Mouse (Mus musculus): ENCODE measurements around the gene Vegfa.

Vegfa gene

DNA sequence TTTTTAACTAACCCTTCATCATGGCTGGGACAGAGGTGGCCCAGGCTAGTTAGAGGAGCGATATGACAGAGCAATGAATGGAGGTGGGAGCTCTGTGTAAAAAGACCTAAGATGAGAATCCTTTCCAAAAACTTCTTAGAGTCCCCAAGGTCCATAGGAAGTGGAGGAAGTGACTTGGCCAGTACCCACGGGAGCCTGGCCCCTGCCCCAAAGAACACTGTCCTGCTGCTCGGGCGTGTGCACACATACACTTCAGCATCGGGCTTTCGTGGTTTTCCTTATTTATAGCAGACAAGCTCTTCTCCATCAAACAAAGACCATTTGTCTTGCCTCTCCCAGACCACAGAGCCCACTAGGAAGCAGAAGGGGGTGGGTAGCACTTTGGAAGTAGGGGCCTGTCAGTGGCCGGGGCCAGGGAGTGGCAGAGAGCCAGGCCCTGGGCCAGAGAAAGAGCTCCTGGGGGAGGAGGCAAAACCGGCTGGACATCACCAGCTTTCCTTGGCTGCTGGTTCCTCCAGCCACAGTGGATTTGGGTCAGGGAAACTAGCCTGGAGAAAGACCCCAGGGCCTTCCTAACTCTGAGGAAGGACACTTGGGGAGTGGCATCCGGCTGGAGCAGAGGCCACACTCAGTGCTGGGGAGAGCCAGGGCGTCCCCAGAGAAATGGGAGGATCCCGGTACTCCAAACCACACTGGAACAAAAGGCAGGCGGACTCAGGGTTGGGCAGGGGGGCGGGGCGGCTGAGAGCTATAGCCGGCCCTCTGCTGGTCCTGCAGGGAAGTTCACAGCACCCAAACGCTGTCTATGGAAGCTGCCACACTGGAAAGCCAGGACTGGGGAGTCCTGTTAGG is 4.9 kb downstream of the Vegfa start:
- in situ Hi-C loops (cut with MboI, MseI), result no loop called here

GRCm38 (mm10) chr17:46025927-46026668 is 6.1 kb downstream of the Vegfa start:
- in situ Hi-C loops (cut with MboI, MseI), result no loop called here

- in situ Hi-C loops (cut with MboI, MseI), result no loop called here
Observed at GRCm38 (mm10) chr17:46025207-46025606, 7.0 kb downstream of the Vegfa start.

- in situ Hi-C loops (cut with MboI, MseI), result no loop called here
Observed at GRCm38 (mm10) chr17:46024192-46024591, 8.0 kb downstream of the Vegfa start.

- in situ Hi-C loops (cut with MboI, MseI), result no loop called here
Observed at GRCm38 (mm10) chr17:46023572-46023971, 8.6 kb downstream of the Vegfa start.

GRCm38 (mm10) chr17:46022934-46023333 is 9.2 kb downstream of the Vegfa start:
- in situ Hi-C loops (cut with MboI, MseI), result no loop called here

- in situ Hi-C loops (cut with MboI, MseI), result no loop called here
Observed at GRCm38 (mm10) chr17:46022427-46022826, 9.7 kb downstream of the Vegfa start.

DNA sequence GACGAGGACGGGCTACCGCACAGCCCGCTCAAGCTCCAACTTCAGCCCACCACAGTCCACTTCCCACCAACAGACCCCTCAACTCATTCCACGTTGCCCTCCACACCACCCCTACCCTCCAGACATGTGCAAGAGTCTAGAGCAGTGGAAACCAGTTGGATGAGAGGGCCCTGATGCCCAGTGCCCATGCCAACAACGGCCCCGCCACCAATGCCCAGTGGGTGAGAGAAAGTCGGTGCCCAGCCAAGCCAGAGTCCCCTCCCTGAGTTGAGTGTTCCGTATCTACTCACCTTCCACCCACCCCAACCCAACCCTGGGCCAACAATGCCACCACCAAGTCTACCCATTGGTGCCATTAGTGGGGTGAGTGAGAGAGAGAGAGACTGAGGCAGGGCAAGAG is 10.4 kb downstream of the Vegfa start:
- in situ Hi-C loops (cut with MboI, MseI), result no loop called here

GRCm38 (mm10) chr17:46021173-46021572 is 11.0 kb downstream of the Vegfa start:
- in situ Hi-C loops (cut with MboI, MseI), result no loop called here

- in situ Hi-C loops (cut with MboI, MseI), result no loop called here
Observed at GRCm38 (mm10) chr17:46020579-46020978, 11.6 kb downstream of the Vegfa start.

DNA sequence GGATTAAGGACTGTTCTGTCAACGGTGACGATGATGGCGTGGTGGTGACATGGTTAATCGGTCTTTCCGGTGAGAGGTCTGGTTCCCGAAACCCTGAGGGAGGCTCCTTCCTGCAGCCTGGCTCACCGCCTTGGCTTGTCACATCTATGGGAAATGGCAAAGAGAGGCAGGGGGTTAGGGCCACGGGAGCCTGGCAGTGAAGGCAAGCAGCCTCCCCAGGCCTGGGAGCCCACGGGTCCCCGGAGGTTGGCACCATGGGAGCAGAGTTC is 13.5 kb downstream of the Vegfa start:
- in situ Hi-C loops (cut with MboI, MseI), result no loop called here

- in situ Hi-C loops (cut with MboI, MseI), result no loop called here
Observed at GRCm38 (mm10) chr17:46017946-46018735, 14.0 kb downstream of the Vegfa start.

GRCm38 (mm10) chr17:46016617-46017016 is 15.6 kb downstream of the Vegfa start:
- in situ Hi-C loops (cut with MboI, MseI), result no loop called here

DNA sequence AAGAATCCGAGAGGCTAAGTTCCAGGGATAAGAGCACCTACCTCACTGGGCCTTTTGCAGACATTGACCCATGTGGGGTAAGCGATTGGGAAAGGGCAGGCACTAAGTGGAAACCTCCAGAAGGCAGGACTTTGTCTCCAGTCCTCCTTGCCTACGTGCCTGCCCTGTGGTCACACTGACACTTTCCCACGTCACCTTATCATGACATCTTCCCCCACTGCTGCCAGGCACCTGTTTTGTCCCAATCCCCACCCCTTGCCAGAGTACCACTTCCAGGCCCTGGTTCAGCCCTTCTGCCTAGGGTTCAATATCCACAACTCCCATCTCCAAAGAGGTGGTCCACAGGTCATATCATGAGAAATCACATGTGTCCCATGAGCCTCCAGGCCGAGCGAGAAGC is 16.2 kb downstream of the Vegfa start:
- in situ Hi-C loops (cut with MboI, MseI), result no loop called here

DNA sequence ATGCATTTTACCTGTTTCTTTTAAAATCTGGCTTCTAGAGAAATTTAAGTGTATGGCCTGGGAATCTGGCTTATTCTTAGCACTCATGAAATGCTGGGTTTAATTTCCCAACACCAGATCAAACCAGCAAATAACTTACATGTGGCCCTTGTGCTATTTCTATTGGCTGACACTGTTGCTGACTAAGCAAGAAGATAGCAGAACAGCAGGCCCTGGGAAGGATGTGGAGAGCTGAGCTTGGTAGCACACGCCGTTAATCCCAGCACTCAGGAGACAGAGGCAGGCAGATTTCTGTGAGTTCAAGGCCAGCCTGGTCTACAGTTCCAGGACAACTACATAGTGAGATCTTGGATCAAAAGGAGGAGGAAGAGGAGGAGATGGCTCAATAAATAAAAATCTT is 17.2 kb downstream of the Vegfa start:
- in situ Hi-C loops (cut with MboI, MseI), result no loop called here

- in situ Hi-C loops (cut with MboI, MseI), result no loop called here
Observed at GRCm38 (mm10) chr17:46013549-46013948, 18.6 kb downstream of the Vegfa start.

DNA sequence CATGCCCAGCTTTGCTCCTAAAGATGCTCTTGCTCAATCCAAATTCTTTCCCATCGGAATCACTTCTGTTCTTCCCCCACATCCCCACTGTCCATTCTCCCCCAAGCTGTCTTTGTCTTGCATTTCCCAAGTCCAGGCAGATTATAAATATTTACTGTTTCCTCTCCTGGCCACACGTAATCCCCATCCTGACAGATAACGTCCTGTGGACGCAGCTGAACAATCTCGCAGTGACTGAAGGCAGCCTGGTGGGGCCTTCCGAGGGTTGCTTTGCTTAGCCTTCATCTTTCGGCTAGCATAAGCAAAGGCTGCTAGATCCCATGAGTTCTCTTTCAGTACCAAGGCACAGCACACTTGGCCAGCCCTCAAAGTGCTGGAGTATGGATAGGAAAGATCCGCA is 20.0 kb downstream of the Vegfa start:
- in situ Hi-C loops (cut with MboI, MseI), result no loop called here

GRCm38 (mm10) chr17:46010462-46010861 is 21.7 kb downstream of the Vegfa start:
- in situ Hi-C loops (cut with MboI, MseI), result no loop called here

GRCm38 (mm10) chr17:46009182-46009581 is 23.0 kb downstream of the Vegfa start:
- in situ Hi-C loops (cut with MboI, MseI), result no loop called here

DNA sequence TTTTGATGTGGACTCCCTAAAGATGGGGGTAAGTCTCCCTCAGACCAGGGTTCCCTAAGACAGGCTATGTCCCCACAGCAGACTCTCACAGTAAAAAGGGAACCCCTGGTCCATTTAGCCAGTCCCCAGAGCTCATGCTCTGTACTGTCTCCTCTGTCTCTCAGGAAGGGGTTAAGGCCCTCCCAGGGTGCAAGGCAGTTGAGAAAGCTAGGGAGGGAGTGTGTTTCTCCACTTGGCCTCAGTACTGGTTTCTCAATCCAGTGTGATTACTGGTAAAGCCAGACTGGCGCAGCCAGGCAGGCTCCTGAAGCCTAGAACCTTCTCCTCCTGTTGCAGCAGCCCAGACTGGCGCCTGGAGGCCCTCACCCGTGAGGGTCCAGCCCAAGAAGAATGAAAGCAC is 26.7 kb downstream of the Vegfa start:
- in situ Hi-C loops (cut with MboI, MseI), result no loop called here

DNA sequence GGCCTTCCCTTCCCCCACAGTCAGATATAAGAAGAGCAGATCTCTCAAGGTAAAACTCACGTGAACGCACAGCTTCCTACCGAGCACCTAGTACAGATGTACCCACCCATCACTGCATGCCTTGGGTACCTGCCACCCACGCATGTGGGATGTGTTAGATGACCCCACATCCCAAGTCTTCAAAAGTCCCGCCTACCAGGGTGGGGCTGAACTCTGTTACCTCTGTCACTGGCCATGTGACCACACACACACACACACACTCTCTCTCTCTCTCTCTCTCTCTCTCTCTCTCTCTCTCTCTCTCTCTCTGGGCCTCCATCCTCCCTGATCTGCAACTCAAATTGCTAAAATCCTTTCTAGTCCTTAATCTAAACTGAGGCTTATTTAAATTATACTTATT is 27.7 kb downstream of the Vegfa start:
- in situ Hi-C loops (cut with MboI, MseI), result no loop called here

GRCm38 (mm10) chr17:46003717-46004481 is 28.3 kb downstream of the Vegfa start:
- in situ Hi-C loops (cut with MboI, MseI), result no loop called here
